Mouse (Mus musculus) kidney, postnatal 0 days (tissue): ENCODE data around the gene Trove2. TPM values are rescaled to one million over a fixed set of nuclear protein-coding genes. Genes with fewer than 3 reads are reported as not detected.
A peak's percentile ranks its signal among the peaks of the same experiment; 100 is the strongest.

Experiments used
- ATAC-seq: fragments of 200-750 bp; cut with Nextera tagmentation; replicated peaks from 2 replicates; pipeline ENCODE4 v1.8.0; 2017; ENCODE audit warnings: low read depth, moderate number of reproducible peaks, moderate TSS enrichment, moderate library complexity; ENCODE audit not compliant: low FRiP score
- DNase-seq: peaks from one replicate; pipeline ENCODE4 v3.0.0-alpha.2; 2016; ENCODE audit warnings: low spot score
- H3K27ac ChIP-seq: fragments of 300-500 bp; sonication (generic); 2 replicates; pipeline ENCODE4 v1.5.1; 2014; ENCODE audit warnings: mild to moderate bottlenecking
- H3K27me3 ChIP-seq: fragments of 300-500 bp; sonication (generic); 2 replicates; pipeline ENCODE4 v1.6.1; 2014; ENCODE audit warnings: low read length, mixed read lengths; ENCODE audit not compliant: insufficient read depth
- H3K36me3 ChIP-seq: fragments of 300-500 bp; sonication (generic); 2 replicates; pipeline ENCODE4 v1.6.1; 2014; ENCODE audit warnings: low read length, mixed read lengths; ENCODE audit not compliant: insufficient read depth
- H3K4me1 ChIP-seq: fragments of 300-500 bp; sonication (generic); replicated peaks from 2 replicates; pipeline ENCODE4 v1.6.1; 2014; ENCODE audit warnings: antibody characterized with exemption, low read length, mixed read lengths; ENCODE audit not compliant: insufficient read depth
- H3K4me2 ChIP-seq: fragments of 300-500 bp; sonication (generic); 2 replicates; pipeline ENCODE4 v1.6.1; 2014; ENCODE audit warnings: mild to moderate bottlenecking, low read length, moderate library complexity, mixed read lengths
- H3K4me3 ChIP-seq: fragments of 300-500 bp; sonication (generic); replicated peaks from 2 replicates; pipeline ENCODE4 v1.5.1; 2014; ENCODE audit warnings: low read depth, low read length
- H3K9ac ChIP-seq: fragments of 300-500 bp; sonication (generic); 2 replicates; pipeline ENCODE4 v1.6.1; 2014; ENCODE audit warnings: low read depth, low read length
- H3K9me3 ChIP-seq: fragments of 300-500 bp; sonication (generic); replicated peaks from 2 replicates; pipeline ENCODE4 v1.6.1; 2016; ENCODE audit warnings: low read length, inconsistent platforms, mixed read lengths
- CTCF ChIP-seq: IDR thresholded peaks from 2 replicates; pipeline ENCODE4 v1.5.1; 2016; ENCODE audit warnings: antibody characterized with exemption, low read depth, mild to moderate bottlenecking, moderate library complexity
- WGBS: fragments of 180-500 bp; shearing (Covaris S2); extraction: QIAGEN DNeasy Blood & Tissue Kit; methylation state at CpG from one replicate; pipeline ENCODE4 v1.1.7; 2014; 5-methylcytosine and 5-hydroxymethylcytosine counted together
- polyA plus RNA-seq: library from polyadenylated mRNA; unstranded; fragments of >200 nt; fragmentation: Nextera tagmentation; extraction: Ambion mirVana; gene quantifications from 2 replicates; pipeline ENCODE4 v1.2.1, GENCODE M21; 2015

The Trove2 gene
- polyA plus RNA-seq, 1 experiment from 2014 or later, result 12.4 TPM

- DNase-seq (peak; percentile 91), ATAC-seq (peak; percentile 72)
- 47% methylated on average over 4 of the region's 4 CpGs for WGBS
Measured at GRCm38 (mm10) chr1:143803537-143803936, 26.7 kb upstream of the Trove2 start.

GRCm38 (mm10) chr1:143788584-143789227, 11.8 kb upstream of the Trove2 start:
- peak; percentile 68 for TF ChIP-seq CTCF
- ATAC-seq, result no peak
- WGBS, result 83% methylated on average over 2 of the region's 2 CpGs

More at GRCm38 (mm10) chr1:143803537-143803936, 26.7 kb upstream of the Trove2 start:
- no peak overlapping the region for H3K27ac ChIP-seq
- H3K27me3 ChIP-seq, result no peaks in the 10 kb centered on the region
- H3K9me3 ChIP-seq, result no peaks in the 10 kb centered on the region
- no peaks in the 10 kb centered on the region for H3K4me1 ChIP-seq
- H3K4me3 ChIP-seq, result no peak overlapping the region
- H3K36me3 ChIP-seq, result no peaks in the 10 kb centered on the region
- TF ChIP-seq CTCF, result peak; percentile 66
- H3K9ac ChIP-seq, result no peak overlapping the region
- H3K4me2 ChIP-seq, result no peak overlapping the region

GRCm38 (mm10) chr1:143777558-143778218, 820 bp upstream of the Trove2 start:
- Histone ChIP-seq H3K27ac (peak overlapping the region; percentile 90), H3K4me2 (peak overlapping the region; percentile 80), H3K9ac (peak overlapping the region; percentile 90), H3K27me3 (no peaks in the 10 kb centered on the region), H3K36me3 (no peaks in the 10 kb centered on the region), H3K4me3 (peak overlapping the region; percentile 81), H3K4me1 (peaks cover 6% of the 10 kb centered on the region), H3K9me3 (no peaks in the 10 kb centered on the region)
- ATAC-seq (peak; percentile 30), DNase-seq (peak; percentile 26)
- WGBS, result under 1% methylated on average over 39 of the region's 39 CpGs
- TF ChIP-seq CTCF, result no peak

More at GRCm38 (mm10) chr1:143788584-143789227, 11.8 kb upstream of the Trove2 start:
- Histone ChIP-seq H3K9ac (no peak overlapping the region), H3K27ac (no peak overlapping the region), H3K36me3 (0 out of 2 replicates have a peak, but pooled peaks cover 3% of the 10 kb centered on the region), H3K27me3 (no peaks in the 10 kb centered on the region), H3K4me1 (no peaks in the 10 kb centered on the region), H3K9me3 (no peaks in the 10 kb centered on the region), H3K4me2 (no peak overlapping the region), H3K4me3 (no peak overlapping the region)
- no peak for DNase-seq

- H3K9ac ChIP-seq, result no peak overlapping the region
- no peak for DNase-seq
- no peak overlapping the region for H3K4me3 ChIP-seq
- peaks cover 6% of the 10 kb centered on the region for H3K4me1 ChIP-seq
- no peaks in the 10 kb centered on the region for H3K27me3 ChIP-seq
- 75% methylated on average over 6 of the region's 6 CpGs for WGBS
- H3K4me2 ChIP-seq, result no peak overlapping the region
- no peaks in the 10 kb centered on the region for H3K36me3 ChIP-seq
- H3K9me3 ChIP-seq, result no peaks in the 10 kb centered on the region
- H3K27ac ChIP-seq, result no peak overlapping the region
- ATAC-seq, result no peak
- no peak for TF ChIP-seq CTCF
Measured at GRCm38 (mm10) chr1:143773909-143774308, 3.0 kb downstream of the Trove2 start.

GRCm38 (mm10) chr1:143773082-143773481, 3.8 kb downstream of the Trove2 start:
- Histone ChIP-seq H3K4me3 (no peak overlapping the region), H3K9me3 (no peaks in the 10 kb centered on the region), H3K4me1 (peaks cover 6% of the 10 kb centered on the region; the same call in 1 of the 2 replicates), H3K4me2 (no peak overlapping the region), H3K36me3 (no peaks in the 10 kb centered on the region), H3K27ac (no peak overlapping the region), H3K27me3 (no peaks in the 10 kb centered on the region), H3K9ac (no peak overlapping the region)
- TF ChIP-seq CTCF, result no peak
- 54% methylated on average over 7 of the region's 7 CpGs for WGBS
- ATAC-seq (no peak), DNase-seq (no peak)

- TF ChIP-seq CTCF, result no peak
- DNase-seq (peak; percentile 47), ATAC-seq (peak; percentile 61; the same call in 1 of the 2 replicates)
- Histone ChIP-seq H3K4me3 (no peak overlapping the region), H3K27ac (peak overlapping the region; percentile 25; the same call in 1 of the 2 replicates), H3K4me1 (no peaks in the 10 kb centered on the region), H3K9ac (no peak overlapping the region), H3K36me3 (0 out of 2 replicates have a peak, but pooled peaks cover 2% of the 10 kb centered on the region), H3K9me3 (no peaks in the 10 kb centered on the region), H3K27me3 (no peaks in the 10 kb centered on the region), H3K4me2 (peak overlapping the region; percentile 21; the same call in 1 of the 2 replicates)
- 49% methylated on average over 20 of the region's 20 CpGs for WGBS
Measured at GRCm38 (mm10) chr1:143770444-143771109, 6.3 kb downstream of the Trove2 start.
